Mouse (Mus musculus) right cerebral cortex, postnatal 14 days (tissue): ENCODE data around the gene Cachd1.

Experiments used
- DNase-seq: peaks from one replicate; pipeline ENCODE4 v3.0.0; 2022

Gene Cachd1

DNA sequence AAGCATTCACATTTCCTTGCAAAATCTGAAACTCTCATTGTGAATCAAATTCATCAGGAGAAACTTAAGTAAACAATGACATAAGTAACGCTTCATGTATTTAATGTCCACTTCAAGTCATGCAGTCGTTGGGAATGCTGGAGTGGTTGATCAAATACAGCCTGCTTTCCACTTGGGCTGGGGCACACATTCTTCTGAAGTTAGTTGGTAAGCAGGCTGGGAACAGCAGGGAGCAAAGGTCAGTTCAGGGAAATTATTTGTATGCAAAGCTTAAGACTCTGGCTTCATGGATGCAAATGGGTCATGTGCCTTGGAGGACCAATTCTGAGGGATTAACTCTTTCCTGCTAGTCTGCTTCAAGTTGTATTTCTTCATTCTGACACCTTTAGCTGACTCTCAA lies 16.7 kb downstream of the Cachd1 start:
- no peak for DNase-seq

DNA sequence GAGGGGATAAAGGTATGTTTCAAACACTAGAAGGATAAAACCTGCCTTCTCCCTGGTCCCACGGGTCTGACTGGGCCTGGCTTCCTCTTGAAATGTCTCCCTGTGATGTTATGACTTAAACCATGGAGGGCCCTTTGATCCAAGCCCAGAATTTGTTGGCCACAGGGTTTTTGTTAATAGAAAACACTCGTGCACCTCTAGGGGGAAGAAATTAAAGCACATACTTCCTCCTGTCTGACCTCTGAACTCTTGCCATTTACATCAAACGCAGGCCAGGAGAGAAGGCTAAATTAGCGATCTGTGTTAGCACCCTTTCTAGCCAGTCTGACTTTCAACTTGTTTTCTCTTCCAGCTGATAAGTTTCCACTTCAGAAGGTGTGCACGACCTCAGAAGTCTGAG lies 19.0 kb downstream of the Cachd1 start:
- DNase-seq = no peak

- DNase-seq = no peak
Observed at GRCm38 (mm10) chr4:100800730-100801442, 24.4 kb downstream of the Cachd1 start.

GRCm38 (mm10) chr4:100801443-100801786 lies 24.9 kb downstream of the Cachd1 start:
- no peak for DNase-seq

GRCm38 (mm10) chr4:100811057-100811695 lies 34.7 kb downstream of the Cachd1 start:
- DNase-seq = no peak

DNA sequence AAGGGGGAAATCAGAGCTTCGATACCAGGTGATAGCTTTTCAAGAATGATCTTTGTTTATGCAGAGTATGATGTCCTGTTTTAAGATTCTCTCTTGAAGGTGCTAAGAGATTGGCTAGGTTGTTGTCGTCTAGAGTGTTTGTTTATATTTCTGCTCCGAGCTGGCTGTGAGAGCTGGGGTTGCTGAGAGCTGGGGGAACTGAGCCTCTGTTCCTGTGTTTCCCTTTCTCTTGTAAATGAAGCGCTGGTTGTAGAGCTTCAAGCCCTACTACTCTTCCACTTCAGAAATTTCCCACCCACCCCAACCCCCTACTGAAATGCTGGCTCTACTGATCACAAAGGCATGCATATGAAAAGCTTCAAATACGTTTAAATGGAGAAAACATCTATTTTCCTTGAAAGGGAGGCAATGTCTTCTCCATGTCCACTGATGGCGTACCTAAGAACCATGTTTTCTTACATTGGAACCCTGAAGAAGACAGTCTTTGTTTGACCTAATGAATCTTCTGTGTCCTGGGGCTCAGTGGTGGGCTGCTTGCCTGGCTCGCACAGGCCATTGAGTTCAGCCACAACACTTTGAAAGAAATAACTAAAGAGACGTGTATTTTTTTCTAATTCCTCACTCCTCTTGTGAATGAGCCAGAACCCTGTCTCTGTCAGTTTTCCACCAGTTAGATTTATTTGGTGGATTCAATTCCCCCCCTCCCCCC lies 35.5 kb downstream of the Cachd1 start:
- no peak for DNase-seq

- no peak for DNase-seq
Observed at GRCm38 (mm10) chr4:100813767-100814461, 37.4 kb downstream of the Cachd1 start.

- DNase-seq = no peak
Observed at GRCm38 (mm10) chr4:100819238-100819637, 42.8 kb downstream of the Cachd1 start.

DNA sequence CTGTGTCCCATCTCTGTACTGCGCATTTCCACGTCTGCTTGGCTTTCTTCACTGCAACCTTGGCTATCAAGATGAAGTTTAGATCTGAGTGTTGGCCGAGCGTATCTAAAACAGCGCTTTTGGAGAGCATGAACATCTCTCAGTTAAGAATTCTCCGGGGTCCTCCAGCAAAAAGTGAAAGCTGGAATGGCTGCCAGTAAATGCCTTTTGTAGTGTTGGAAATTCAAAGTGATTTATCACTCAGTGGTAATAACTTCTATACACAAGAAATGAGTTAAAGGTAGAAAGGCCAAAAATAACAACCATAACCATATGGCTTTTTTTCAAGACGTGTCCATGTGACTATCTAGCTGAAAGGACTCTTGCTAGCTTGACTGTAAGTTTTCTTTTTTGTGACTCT lies 46.1 kb downstream of the Cachd1 start:
- no peak for DNase-seq

DNA sequence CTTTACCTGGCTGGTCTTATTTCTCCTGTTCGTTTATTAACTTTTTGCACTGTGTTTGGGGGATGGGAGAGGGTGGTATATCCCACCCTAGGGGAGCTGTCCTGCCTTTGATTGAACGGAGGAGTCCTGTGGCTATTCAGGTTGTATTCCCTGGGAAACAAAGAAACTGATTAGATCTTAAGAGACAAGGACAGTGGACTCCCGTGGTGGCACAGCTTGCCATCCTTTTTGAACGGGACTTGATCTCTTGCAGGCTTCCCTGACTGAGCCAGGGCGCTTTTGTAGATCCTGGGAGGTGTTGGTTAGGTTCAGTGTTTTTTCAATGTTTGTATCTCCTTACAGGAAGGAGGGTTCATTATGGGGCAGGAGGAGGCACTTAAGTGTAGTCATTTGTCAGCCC lies 50.9 kb downstream of the Cachd1 start:
- no peak for DNase-seq

GRCm38 (mm10) chr4:100828737-100829136 lies 52.3 kb downstream of the Cachd1 start:
- no peak for DNase-seq

- no peak for DNase-seq
Observed at GRCm38 (mm10) chr4:100837205-100837604, 60.7 kb downstream of the Cachd1 start.

DNA sequence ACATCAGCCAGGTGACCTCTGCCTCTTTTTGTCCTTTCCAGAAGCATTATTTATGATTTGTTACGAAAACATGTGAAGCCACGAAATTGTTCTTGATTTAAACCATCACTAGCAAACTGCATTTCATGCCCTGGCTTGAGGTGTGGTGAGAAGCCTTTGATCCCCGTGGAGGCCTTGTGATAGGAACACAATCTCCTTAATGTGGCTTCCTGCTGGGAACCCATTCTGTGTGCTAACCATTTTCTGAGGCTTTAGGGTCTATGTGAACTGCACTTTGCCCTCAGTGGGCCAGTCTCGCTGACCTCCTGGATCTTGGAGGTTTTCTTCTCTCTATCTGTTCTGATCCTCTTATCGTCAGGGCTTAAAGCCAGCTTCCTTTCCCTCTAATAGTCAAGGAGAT lies 66.2 kb downstream of the Cachd1 start:
- no peak for DNase-seq

GRCm38 (mm10) chr4:100843119-100843518 lies 66.6 kb downstream of the Cachd1 start:
- DNase-seq = no peak

DNA sequence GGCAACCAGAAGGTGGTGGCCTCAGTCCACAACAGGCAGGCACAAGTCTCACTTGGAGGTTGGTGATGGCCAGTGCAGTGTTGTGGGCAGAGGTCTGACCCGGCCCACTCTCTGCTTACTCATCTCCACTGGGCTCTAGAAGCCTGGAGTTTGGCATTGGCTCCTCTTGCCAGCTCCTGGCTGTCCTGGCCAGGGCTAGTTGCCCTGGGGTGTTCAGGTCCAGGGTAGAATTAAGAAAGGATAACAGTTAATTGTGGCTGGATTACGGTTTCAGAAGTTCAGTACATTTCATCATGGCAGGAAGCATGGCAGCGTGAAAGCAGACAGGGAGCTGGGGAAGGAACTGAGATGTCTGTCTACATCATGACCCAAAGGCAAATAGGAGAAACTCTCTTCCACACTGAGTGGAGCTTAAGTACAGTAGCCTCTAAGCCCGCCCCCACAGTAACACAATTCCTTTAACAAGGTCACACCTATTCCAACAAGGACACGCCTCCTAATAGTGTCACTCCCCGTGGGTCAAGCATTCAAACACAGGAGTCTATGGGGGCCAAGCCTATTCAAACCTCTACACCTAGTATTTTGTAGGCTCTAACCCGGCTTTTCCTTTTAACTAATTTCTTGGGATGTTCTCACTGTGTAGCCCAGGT lies 74.5 kb downstream of the Cachd1 start:
- no peak for DNase-seq

- no peak for DNase-seq
Observed at GRCm38 (mm10) chr4:100852448-100852847, 76.0 kb downstream of the Cachd1 start.

DNA sequence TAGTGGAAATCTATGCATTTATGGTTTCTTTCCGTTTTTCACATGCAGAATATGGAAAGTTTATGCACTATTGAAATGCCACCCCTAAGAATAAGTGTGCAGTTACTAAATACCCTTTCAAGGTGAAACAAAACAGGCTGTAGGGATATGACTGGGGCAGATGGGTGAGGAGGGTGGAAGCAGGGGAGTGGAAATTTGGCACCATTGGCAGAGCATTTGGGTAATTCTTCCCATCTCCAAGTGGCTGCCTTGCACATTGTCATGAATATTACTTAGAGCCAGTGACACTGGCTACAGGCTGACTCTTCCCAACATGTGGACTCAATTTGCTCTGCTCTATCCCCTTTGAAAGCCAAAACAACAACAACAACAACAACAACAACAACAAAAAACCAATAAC lies 77.0 kb downstream of the Cachd1 start:
- no peak for DNase-seq

DNA sequence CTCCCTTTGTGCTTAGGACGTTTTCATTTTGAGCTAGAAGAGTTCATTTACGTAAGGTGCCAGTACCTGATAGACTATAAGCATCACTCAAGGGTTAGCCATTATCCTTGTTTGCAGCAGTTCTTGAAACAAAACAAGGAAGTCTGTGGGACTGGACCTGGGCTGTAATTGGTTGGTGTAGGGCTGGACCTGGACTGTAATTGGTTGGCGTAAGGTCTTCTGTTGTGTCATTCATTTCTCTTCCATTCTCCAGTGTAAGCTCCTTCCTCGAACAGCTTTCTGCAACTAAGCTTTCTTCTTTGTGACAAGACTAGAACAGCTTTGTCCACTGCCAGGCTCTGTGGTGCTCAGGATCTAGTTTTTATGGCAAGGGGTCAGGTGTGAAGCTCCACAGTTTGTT lies 78.9 kb downstream of the Cachd1 start:
- DNase-seq = no peak

- DNase-seq = no peak
Observed at GRCm38 (mm10) chr4:100857411-100857869, 81.0 kb downstream of the Cachd1 start.

DNA sequence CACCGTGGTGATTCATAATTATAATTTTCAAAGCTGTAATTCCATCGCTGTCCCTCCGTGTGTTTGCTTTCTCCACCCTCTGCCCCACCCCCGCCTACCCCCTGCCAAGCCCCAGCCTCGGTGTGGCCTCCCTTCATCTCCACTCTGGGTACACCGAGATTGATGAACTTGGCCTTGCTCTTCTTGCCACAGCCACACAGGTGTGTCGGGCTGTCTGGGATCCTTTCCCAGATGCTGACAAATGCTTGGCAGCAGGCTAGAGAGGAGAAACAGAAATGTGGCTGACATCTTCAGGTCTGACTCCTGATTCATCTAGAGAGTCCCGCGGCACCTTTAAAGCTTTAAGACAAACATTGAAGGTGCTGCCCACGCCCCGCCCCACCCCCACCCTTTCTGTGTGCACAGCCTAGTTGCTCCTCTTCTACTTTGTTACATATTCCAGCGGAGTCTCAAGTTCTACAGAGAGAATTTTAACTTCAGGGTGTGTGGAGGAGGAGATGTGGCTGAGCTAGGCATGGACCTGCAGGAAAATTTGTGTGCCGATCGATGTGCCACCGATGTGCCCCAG lies 87.5 kb downstream of the Cachd1 start:
- DNase-seq = no peak

- DNase-seq = no peak
Observed at GRCm38 (mm10) chr4:100865423-100865822, 88.9 kb downstream of the Cachd1 start.

DNA sequence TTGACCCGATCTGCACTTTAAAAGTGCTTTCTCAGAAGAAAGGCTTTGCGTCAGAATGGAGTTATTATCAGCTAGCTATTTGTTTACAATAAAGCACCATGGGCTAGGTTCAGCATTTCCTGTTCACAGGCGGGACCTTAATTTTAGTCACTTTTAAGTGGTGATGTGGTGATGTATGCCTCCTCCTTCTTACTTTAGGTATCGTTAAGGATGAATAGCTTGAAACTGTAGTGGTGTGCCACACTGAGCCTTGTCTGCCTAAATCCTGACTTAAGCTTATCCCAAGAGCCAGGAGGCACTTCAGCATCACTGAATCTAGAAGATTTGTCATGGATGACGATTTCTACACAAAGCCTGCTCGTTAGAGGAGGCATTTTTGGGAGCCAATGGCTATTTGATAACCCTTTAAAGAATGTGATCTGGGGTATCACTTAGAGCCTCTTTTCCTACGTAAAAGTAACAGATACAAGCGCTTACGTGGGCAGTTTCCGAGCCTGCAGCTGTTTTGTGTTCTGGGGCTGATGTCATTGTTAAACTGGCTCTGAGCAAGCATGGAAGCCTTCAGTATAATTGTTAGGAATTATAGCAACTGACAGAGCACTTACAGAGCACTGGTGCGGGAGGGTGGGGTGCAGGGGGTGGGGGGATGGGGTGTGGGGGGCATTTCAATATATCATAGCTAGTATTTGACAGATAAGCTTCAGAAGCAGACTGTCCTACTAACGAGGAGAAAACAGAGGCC lies 89.7 kb downstream of the Cachd1 start:
- no peak for DNase-seq
